Mouse (Mus musculus) MEL (cell line): ENCODE data around the gene Prorsd1. TPM values are rescaled to one million over a fixed set of nuclear protein-coding genes. Genes with fewer than 3 reads are reported as not detected.

ENCODE experiments used
- DNase-seq: peaks from one replicate; pipeline ENCODE4 v3.0.0; 2011; ENCODE audit warnings: low read depth, low spot score
- H3K27ac ChIP-seq: 2 replicates; pipeline ENCODE4 v1.5.1; 2012; ENCODE audit warnings: low read depth, mild to moderate bottlenecking, control low read depth, low read length, moderate library complexity; ENCODE audit not compliant: control insufficient read depth
- H3K27me3 ChIP-seq, 2 experiments: fragments of 150-350 bp in 1 of 2; sonication (generic) in 1 of 2; 2 replicates each; pipeline ENCODE4 v1.6.1; 2012; ENCODE audit warnings: low read length in 2 of 2, mild to moderate bottlenecking in 2 of 2, improper control_type of control experiment in 1 of 2, moderate library complexity in 1 of 2; ENCODE audit not compliant: insufficient read depth in 2 of 2, control insufficient read depth in 1 of 2
- H3K36me3 ChIP-seq, 2 experiments: 2 replicates each; pipeline ENCODE4 v1.6.1; 2012 to 2014; ENCODE audit warnings: low read length in 2 of 2, improper control_type of control experiment in 1 of 2, inconsistent platforms in 1 of 2, mild to moderate bottlenecking in 1 of 2; ENCODE audit not compliant: insufficient read depth in 2 of 2, control insufficient read depth in 1 of 2
- H3K4me1 ChIP-seq, 2 experiments: fragments of 150-350 bp in 1 of 2; sonication (generic) in 1 of 2; 2 replicates each; pipeline ENCODE4 v1.6.1; 2012; ENCODE audit warnings: low read length in 2 of 2, improper control_type of control experiment in 1 of 2, mild to moderate bottlenecking in 1 of 2; ENCODE audit not compliant: insufficient read depth in 2 of 2, control insufficient read depth in 1 of 2
- H3K4me3 ChIP-seq, 2 experiments: fragments of 150-350 bp in 1 of 2; sonication (generic) in 1 of 2; 2 replicates each; pipeline ENCODE4 v1.5.1; 2012; ENCODE audit warnings: low read depth in 2 of 2, low read length in 2 of 2, mild to moderate bottlenecking in 2 of 2, moderate library complexity in 2 of 2, control low read depth in 1 of 2, improper control_type of control experiment in 1 of 2; ENCODE audit not compliant: control insufficient read depth in 1 of 2, insufficient read depth in 1 of 2
- H3K79me2 ChIP-seq: 2 replicates; pipeline ENCODE4 v1.6.1; 2012; ENCODE audit warnings: mild to moderate bottlenecking, low read length, moderate library complexity; ENCODE audit not compliant: control insufficient read depth, poor library complexity, insufficient read depth
- H3K9ac ChIP-seq: 2 replicates; pipeline ENCODE4 v1.6.1; 2012; ENCODE audit warnings: low read depth, mild to moderate bottlenecking, control low read depth, low read length, moderate library complexity; ENCODE audit not compliant: control insufficient read depth, poor library complexity, severe bottlenecking
- H3K9me3 ChIP-seq: fragments of 150-350 bp; sonication (generic); replicated peaks from 2 replicates; pipeline ENCODE4 v1.6.1; 2012; ENCODE audit warnings: mild to moderate bottlenecking, low read length, improper control_type of control experiment, moderate library complexity; ENCODE audit not compliant: insufficient read depth
- BHLHE40 ChIP-seq: IDR thresholded peaks from 2 replicates; pipeline ENCODE4 v1.6.1; 2012; ENCODE audit warnings: low read depth, mild to moderate bottlenecking, inconsistent platforms, low read length, improper control_type of control experiment, borderline replicate concordance
- CHD1 ChIP-seq: IDR thresholded peaks from 2 replicates; pipeline ENCODE4 v1.6.1; 2012; ENCODE audit warnings: low read depth, mild to moderate bottlenecking, inconsistent platforms, low read length, improper control_type of control experiment
- CHD2 ChIP-seq: IDR thresholded peaks from 2 replicates; pipeline ENCODE4 v1.6.1; 2011; ENCODE audit warnings: low read length, improper control_type of control experiment
- CTCF ChIP-seq, 3 experiments: IDR thresholded peaks in 2 of 3; conservative IDR thresholded peaks in 1 of 3; 2 replicates each; pipeline ENCODE4 v1.5.1; 2011 to 2012; ENCODE audit warnings: low read length in 3 of 3, low read depth in 2 of 3, mild to moderate bottlenecking in 2 of 3, improper control_type of control experiment in 1 of 3, inconsistent platforms in 1 of 3, mixed read lengths in 1 of 3, moderate library complexity in 1 of 3; ENCODE audit not compliant: control insufficient read depth in 1 of 3, insufficient read depth in 1 of 3, poor library complexity in 1 of 3, severe bottlenecking in 1 of 3
- E2F4 ChIP-seq: IDR thresholded peaks from 2 replicates; pipeline ENCODE4 v1.6.1; 2011; ENCODE audit warnings: low read depth, low read length, improper control_type of control experiment, borderline replicate concordance
- ELF1 ChIP-seq: IDR thresholded peaks from 2 replicates; pipeline ENCODE4 v1.6.1; 2014; ENCODE audit warnings: low read depth, mild to moderate bottlenecking, inconsistent platforms, low read length, improper control_type of control experiment, moderate library complexity
- ETS1 ChIP-seq: IDR thresholded peaks from 2 replicates; pipeline ENCODE4 v1.6.1; 2012; ENCODE audit warnings: low read depth, mild to moderate bottlenecking, inconsistent platforms, low read length, improper control_type of control experiment, moderate library complexity
- GABPA ChIP-seq: IDR thresholded peaks from 2 replicates; pipeline ENCODE4 v1.6.1; 2012; ENCODE audit warnings: low read depth, mild to moderate bottlenecking, inconsistent platforms, low read length, improper control_type of control experiment, moderate library complexity
- GATA1 ChIP-seq: IDR thresholded peaks from 2 replicates; pipeline ENCODE4 v1.6.1; 2011; ENCODE audit warnings: low read depth, low read length, improper control_type of control experiment
- HCFC1 ChIP-seq: IDR thresholded peaks from 2 replicates; pipeline ENCODE4 v1.6.1; 2012; ENCODE audit warnings: low read depth, mild to moderate bottlenecking, inconsistent platforms, low read length, improper control_type of control experiment, moderate library complexity
- JUND ChIP-seq: IDR thresholded peaks from 2 replicates; pipeline ENCODE4 v1.6.1; 2011; ENCODE audit warnings: low read depth, mild to moderate bottlenecking, improper control_type of control experiment, low read length
- KAT2A ChIP-seq: conservative IDR thresholded peaks from 2 replicates; pipeline ENCODE4 v1.6.1; 2012; ENCODE audit warnings: low read depth, low read length, improper control_type of control experiment, inconsistent platforms
- MAFK ChIP-seq: IDR thresholded peaks from 2 replicates; pipeline ENCODE4 v1.6.1; 2011; ENCODE audit warnings: low read depth, mild to moderate bottlenecking, low read length, improper control_type of control experiment, borderline replicate concordance
- MAZ ChIP-seq: IDR thresholded peaks from 2 replicates; pipeline ENCODE4 v1.6.1; 2012; ENCODE audit warnings: low read depth, mild to moderate bottlenecking, inconsistent platforms, low read length, improper control_type of control experiment
- MEF2A ChIP-seq: IDR thresholded peaks from 2 replicates; pipeline ENCODE4 v1.6.1; 2014; ENCODE audit warnings: low read depth, mild to moderate bottlenecking, inconsistent platforms, low read length, improper control_type of control experiment; ENCODE audit not compliant: poor library complexity, insufficient replicate concordance, severe bottlenecking; ENCODE audit errors: extremely low read depth
- MXI1 ChIP-seq: IDR thresholded peaks from 2 replicates; pipeline ENCODE4 v1.6.1; 2011; ENCODE audit warnings: mild to moderate bottlenecking, low read depth, low read length, improper control_type of control experiment
- MYB ChIP-seq: IDR thresholded peaks from 2 replicates; pipeline ENCODE4 v1.6.1; 2011; ENCODE audit warnings: mild to moderate bottlenecking, low read depth, low read length, improper control_type of control experiment
- MYC ChIP-seq: IDR thresholded peaks from 2 replicates; pipeline ENCODE4 v1.6.1; 2011; ENCODE audit warnings: low read depth, mild to moderate bottlenecking, low read length, improper control_type of control experiment, moderate library complexity
- NELFE ChIP-seq: IDR thresholded peaks from 2 replicates; pipeline ENCODE4 v1.6.1; 2011; ENCODE audit warnings: low read depth, low read length, improper control_type of control experiment
- NRF1 ChIP-seq: IDR thresholded peaks from 2 replicates; pipeline ENCODE4 v1.6.1; 2014; ENCODE audit warnings: low read depth, mild to moderate bottlenecking, inconsistent platforms, low read length, improper control_type of control experiment, moderate library complexity; ENCODE audit not compliant: poor library complexity, insufficient read depth, severe bottlenecking
- POLR2A ChIP-seq, 2 experiments: IDR thresholded peaks; 2 replicates each; pipeline ENCODE4 v1.6.1; 2011 to 2012; ENCODE audit warnings: low read length in 2 of 2, mild to moderate bottlenecking in 2 of 2, control low read depth in 1 of 2, improper control_type of control experiment in 1 of 2, low read depth in 1 of 2, moderate library complexity in 1 of 2; ENCODE audit not compliant: control insufficient read depth in 1 of 2, insufficient read depth in 1 of 2, poor library complexity in 1 of 2
- POLR2AphosphoS2 ChIP-seq: IDR thresholded peaks from 2 replicates; pipeline ENCODE4 v1.6.1; 2011; ENCODE audit warnings: low read length, improper control_type of control experiment
- POLR2AphosphoS5 ChIP-seq: IDR thresholded peaks from 2 replicates; pipeline ENCODE4 v1.6.1; 2012; ENCODE audit warnings: low read depth, borderline replicate concordance, mild to moderate bottlenecking, inconsistent platforms, low read length, moderate library complexity, mixed read lengths
- RAD21 ChIP-seq: IDR thresholded peaks from 2 replicates; pipeline ENCODE4 v1.6.1; 2011; ENCODE audit warnings: mild to moderate bottlenecking, low read depth, low read length, improper control_type of control experiment
- RCOR1 ChIP-seq: IDR thresholded peaks from 2 replicates; pipeline ENCODE4 v1.6.1; 2012; ENCODE audit warnings: low read depth, mild to moderate bottlenecking, inconsistent platforms, low read length, improper control_type of control experiment
- SIN3A ChIP-seq: IDR thresholded peaks from 2 replicates; pipeline ENCODE4 v1.6.1; 2012; ENCODE audit warnings: low read length, improper control_type of control experiment, inconsistent platforms
- TAL1 ChIP-seq: IDR thresholded peaks from 2 replicates; pipeline ENCODE4 v1.6.1; 2012; ENCODE audit warnings: mild to moderate bottlenecking, inconsistent platforms, low read length, moderate library complexity, mixed read lengths
- TCF12 ChIP-seq: IDR thresholded peaks from 2 replicates; pipeline ENCODE4 v1.6.1; 2014; ENCODE audit warnings: low read depth, mild to moderate bottlenecking, inconsistent platforms, low read length, improper control_type of control experiment, moderate library complexity
- UBTF ChIP-seq: IDR thresholded peaks from 2 replicates; pipeline ENCODE4 v1.6.1; 2012; ENCODE audit warnings: low read depth, mild to moderate bottlenecking, inconsistent platforms, low read length, improper control_type of control experiment, moderate library complexity, borderline replicate concordance; ENCODE audit not compliant: insufficient read depth
- USF1 ChIP-seq: IDR thresholded peaks from 2 replicates; pipeline ENCODE4 v1.6.1; 2014; ENCODE audit warnings: low read depth, mild to moderate bottlenecking, inconsistent platforms, low read length, improper control_type of control experiment, moderate library complexity
- USF2 ChIP-seq, 2 experiments: IDR thresholded peaks; 2 replicates each; pipeline ENCODE4 v1.6.1; 2011 to 2012; ENCODE audit warnings: improper control_type of control experiment in 2 of 2, low read length in 2 of 2, borderline replicate concordance in 1 of 2, inconsistent platforms in 1 of 2, low read depth in 1 of 2, mild to moderate bottlenecking in 1 of 2; ENCODE audit not compliant: insufficient read depth in 1 of 2
- ZC3H11A ChIP-seq: IDR thresholded peaks from 2 replicates; pipeline ENCODE4 v1.6.1; 2012; ENCODE audit warnings: low read depth, mild to moderate bottlenecking, inconsistent platforms, low read length, improper control_type of control experiment
- ZKSCAN1 ChIP-seq: IDR thresholded peaks from 2 replicates; pipeline ENCODE4 v1.6.1; 2012; ENCODE audit warnings: low read depth, mild to moderate bottlenecking, inconsistent platforms, low read length, improper control_type of control experiment, moderate library complexity
- ZMIZ1 ChIP-seq: IDR thresholded peaks from 2 replicates; pipeline ENCODE4 v1.6.1; 2012; ENCODE audit warnings: low read depth, mild to moderate bottlenecking, inconsistent platforms, low read length, improper control_type of control experiment, moderate library complexity
- ZNF384 ChIP-seq: IDR thresholded peaks from 2 replicates; pipeline ENCODE4 v1.6.1; 2012; ENCODE audit warnings: low read depth, mild to moderate bottlenecking, inconsistent platforms, low read length, improper control_type of control experiment
- polyA plus RNA-seq, 2 experiments: library from polyadenylated mRNA; stranded (reverse) in 1 of 2; unstranded in 1 of 2; fragments of >175 nt in 1 of 2; fragments of >200 nt in 1 of 2; gene quantifications; 2 replicates each; pipeline versions ENCODE4 v1.2.1 to v1.2.4; 2012; ENCODE audit warnings: low replicate concordance in 2 of 2, low read depth in 1 of 2; ENCODE audit not compliant: insufficient read length in 2 of 2, insufficient read depth in 1 of 2, missing spikeins in 1 of 2
- total RNA-seq: library from RNA; depleted of rRNA; stranded (reverse); fragments of 300-350 nt; gene quantifications from 2 replicates; pipeline ENCODE4 v1.2.3, GENCODE M21; 2012

Gene Prorsd1
- total and polyA plus RNA-seq, 3 experiments = 46.9 to 48.7 TPM; not detected in 1

DNA sequence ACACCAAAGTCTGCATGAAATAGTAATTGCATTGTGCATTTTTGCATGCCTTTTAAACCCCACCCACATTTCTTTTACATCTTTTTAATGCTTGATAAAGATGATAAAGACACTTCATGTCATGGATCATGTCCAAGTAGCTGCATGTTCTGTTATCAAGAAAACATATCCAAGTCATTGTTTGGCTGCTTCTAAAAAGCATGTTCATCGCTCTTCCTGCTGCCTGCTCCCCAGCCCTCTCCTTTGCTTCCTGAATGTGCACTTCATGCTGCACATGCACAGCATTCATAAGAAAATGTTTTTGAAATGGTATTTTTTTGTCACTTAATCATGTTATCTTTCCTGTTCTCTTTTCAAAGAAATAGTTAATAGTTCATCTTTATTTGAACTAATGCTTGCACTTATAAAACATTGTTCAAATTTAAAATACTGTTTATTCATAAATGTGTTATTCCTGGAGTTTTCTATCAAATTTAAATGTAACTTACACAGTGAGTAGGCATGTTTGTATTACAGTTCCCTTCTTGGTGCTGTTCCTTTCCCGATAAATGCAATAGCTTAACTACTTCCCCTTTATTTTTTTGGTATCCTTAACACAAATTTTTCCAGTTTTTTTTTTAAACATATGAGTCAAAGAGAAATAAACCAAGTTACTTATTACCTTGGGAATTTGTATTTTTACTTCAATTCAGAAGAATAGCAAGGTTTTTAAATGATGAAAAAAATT is 9.8 kb downstream of the Prorsd1 start:
- no peaks in the 10 kb centered on the region for H3K9me3 ChIP-seq
- TF ChIP-seq JUND = no peak
- 0 out of 2 replicates have a peak, but pooled peaks have one; percentile 3 for TF ChIP-seq HCFC1
- no peak for TF ChIP-seq ZKSCAN1
- TF ChIP-seq MYC = peak; percentile 33; the same call in 1 of the 2 replicates
- TF ChIP-seq NRF1 = no peak
- TF ChIP-seq ELF1 = no peak
- TF ChIP-seq CTCF (IDR thresholded peaks at IDR 0.05 in 2 of 3, conservative IDR thresholded peaks at IDR 0.05 in 1 of 3; ENCODE audit: control insufficient read depth in 1 of 3, insufficient read depth in 1 of 3, low read depth in 2 of 3, low read length in 3 of 3, poor library complexity in 1 of 3, severe bottlenecking in 1 of 3) = no peak
- TF ChIP-seq USF2 (IDR thresholded peaks at IDR 0.05; ENCODE audit: borderline replicate concordance in 1 of 2, insufficient read depth in 1 of 2, low read depth in 1 of 2, low read length in 2 of 2) = no peak
- TF ChIP-seq GABPA = no peak
- TF ChIP-seq POLR2A (IDR thresholded peaks at IDR 0.05; ENCODE audit: control insufficient read depth in 1 of 2, insufficient read depth in 1 of 2, low read depth in 1 of 2, low read length in 2 of 2, poor library complexity in 1 of 2) = no peak
- TF ChIP-seq TAL1 = 0 out of 2 replicates have a peak, but pooled peaks have one; percentile 9
- TF ChIP-seq CHD1 = 0 out of 2 replicates have a peak, but pooled peaks have one; percentile 30
- no peak for TF ChIP-seq RAD21
- peak; percentile 14; the same call in 1 of the 2 replicates for TF ChIP-seq MYB
- TF ChIP-seq POLR2AphosphoS5 = no peak
- TF ChIP-seq ZMIZ1 = no peak
- TF ChIP-seq RCOR1 = peak; percentile 48
- no peak for TF ChIP-seq MAZ
- peak; percentile 87 for TF ChIP-seq ZNF384
- no peak for TF ChIP-seq CHD2
- no peak for TF ChIP-seq BHLHE40
- peak; percentile 64 for TF ChIP-seq GATA1
- no peak for TF ChIP-seq NELFE
- TF ChIP-seq KAT2A = no peak
- TF ChIP-seq E2F4 = no peak
- no peak for TF ChIP-seq MAFK
- TF ChIP-seq MEF2A = no peak
- TF ChIP-seq SIN3A = peak; percentile 60
- TF ChIP-seq USF1 = no peak
- no peak; the same call in 1 of the 2 replicates for TF ChIP-seq MXI1
- no peak for TF ChIP-seq ZC3H11A
- peak; percentile 68 for TF ChIP-seq TCF12
- TF ChIP-seq POLR2AphosphoS2 = no peak
- no peak for TF ChIP-seq UBTF
- peak; percentile 68; the same call in 1 of the 2 replicates for TF ChIP-seq ETS1

More for the DNA sequence above, 9.8 kb downstream of the Prorsd1 start:
- Histone ChIP-seq H3K79me2 (no peaks in the 10 kb centered on the region), H3K27me3 (no peaks in the 10 kb centered on the region), H3K36me3 (peaks cover 0 to 35% of the 10 kb centered on the region in 2 experiments; a peak in 2 of 4 replicates), H3K4me1 (peaks cover 18 to 36% of the 10 kb centered on the region in 2 experiments), H3K9ac (peak overlapping the region; percentile 43), H3K4me3 (peak overlapping the region in 1 of 2 experiments; percentile 11; a peak in 1 of 4 replicates), H3K27ac (peak overlapping the region; percentile 98)
- peak; percentile 75 for DNase-seq
